Mouse (Mus musculus) limb, embryonic 11.5 days (tissue): ENCODE measurements around the gene Prss50. TPM values are rescaled to one million over a fixed set of nuclear protein-coding genes. Genes with fewer than 3 reads are reported as not detected.

Experiments used
- ATAC-seq: fragments of 200-750 bp; cut with Nextera tagmentation; 2 replicates; pipeline ENCODE4 v1.8.0; 2017; ENCODE audit warnings: low read depth; ENCODE audit not compliant: insufficient number of reproducible peaks, low FRiP score, low TSS enrichment
- DNase-seq: peaks from one replicate; pipeline ENCODE4 v3.0.0-alpha.2; 2015; ENCODE audit warnings: low spot score
- H3K27ac ChIP-seq: fragments of 300-500 bp; sonication (generic); replicated peaks from 2 replicates; pipeline ENCODE4 v1.5.1; 2014; ENCODE audit warnings: low read depth, mild to moderate bottlenecking, low read length
- H3K27me3 ChIP-seq: fragments of 300-500 bp; sonication (generic); 2 replicates; pipeline ENCODE4 v1.6.1; 2014; ENCODE audit warnings: mild to moderate bottlenecking, low read length, mixed read lengths; ENCODE audit not compliant: control insufficient read depth, insufficient read depth
- H3K36me3 ChIP-seq: fragments of 300-500 bp; sonication (generic); 2 replicates; pipeline ENCODE4 v1.6.1; 2014; ENCODE audit warnings: mild to moderate bottlenecking, low read length, moderate library complexity, mixed read lengths; ENCODE audit not compliant: control insufficient read depth, insufficient read depth
- H3K4me1 ChIP-seq: fragments of 300-500 bp; sonication (generic); 2 replicates; pipeline ENCODE4 v1.6.1; 2014; ENCODE audit warnings: low read length, mixed read lengths; ENCODE audit not compliant: control insufficient read depth, insufficient read depth
- H3K4me2 ChIP-seq: fragments of 300-500 bp; sonication (generic); 2 replicates; pipeline ENCODE4 v1.6.1; 2014; ENCODE audit warnings: low read depth, mild to moderate bottlenecking, moderate library complexity; ENCODE audit not compliant: severe bottlenecking
- H3K4me3 ChIP-seq: fragments of 300-500 bp; sonication (generic); 2 replicates; pipeline ENCODE4 v1.5.1; 2014; ENCODE audit warnings: low read depth, low read length
- H3K9ac ChIP-seq: fragments of 300-500 bp; sonication (generic); 2 replicates; pipeline ENCODE4 v1.6.1; 2014; ENCODE audit warnings: mild to moderate bottlenecking, low read length
- H3K9me3 ChIP-seq: fragments of 300-500 bp; sonication (generic); 2 replicates; pipeline ENCODE4 v1.6.1; 2016; ENCODE audit warnings: low read length; ENCODE audit not compliant: control insufficient read depth
- WGBS: fragments of 180-500 bp; shearing (Covaris S2); extraction: QIAGEN DNeasy Blood & Tissue Kit; methylation state at CpG from one replicate; pipeline ENCODE4 v1.1.7; 2014; 5-methylcytosine and 5-hydroxymethylcytosine counted together
- polyA plus RNA-seq: library from polyadenylated mRNA; unstranded; fragments of >200 nt; fragmentation: Nextera tagmentation; extraction: Ambion mirVana; gene quantifications from 2 replicates; pipeline ENCODE4 v1.2.1, GENCODE M21; 2014

Prss50 gene
- polyA plus RNA-seq, 1 experiment from 2014 or later, result 0.69 TPM

- no peaks in the 10 kb centered on the region for H3K9me3 ChIP-seq
- H3K4me3 ChIP-seq, result no peak overlapping the region
- H3K27me3 ChIP-seq, result 0 out of 2 replicates have a peak, but pooled peaks cover 11% of the 10 kb centered on the region
- ATAC-seq (no peak), DNase-seq (no peak)
- H3K27ac ChIP-seq, result no peak overlapping the region
- no peak overlapping the region for H3K9ac ChIP-seq
- 59% methylated on average over 4 of the region's 4 CpGs for WGBS
- H3K4me2 ChIP-seq, result no peak overlapping the region
- 0 out of 2 replicates have a peak, but pooled peaks cover 4% of the 10 kb centered on the region for H3K4me1 ChIP-seq
- H3K36me3 ChIP-seq, result no peaks in the 10 kb centered on the region
Measured at GRCm38 (mm10) chr9:110856920-110857319, 847 bp upstream of the Prss50 start.

GRCm38 (mm10) chr9:110858523-110858922 is 756 bp downstream of the Prss50 start:
- Histone ChIP-seq H3K27ac (no peak overlapping the region), H3K4me1 (0 out of 2 replicates have a peak, but pooled peaks cover 4% of the 10 kb centered on the region), H3K4me3 (no peak overlapping the region), H3K27me3 (0 out of 2 replicates have a peak, but pooled peaks cover 11% of the 10 kb centered on the region), H3K36me3 (no peaks in the 10 kb centered on the region), H3K9ac (no peak overlapping the region), H3K9me3 (no peaks in the 10 kb centered on the region), H3K4me2 (no peak overlapping the region)
- 24% methylated on average over 5 of the region's 5 CpGs for whole genome bisulfite sequencing
- DNase-seq (peak; percentile 36), ATAC-seq (0 out of 2 replicates have a peak, but pooled peaks have one; percentile 32)

- H3K9me3 ChIP-seq, result no peaks in the 10 kb centered on the region
- 82% methylated on average over 5 of the region's 5 CpGs for WGBS
Measured at GRCm38 (mm10) chr9:110858967-110859596, 1.3 kb downstream of the Prss50 start.

GRCm38 (mm10) chr9:110871030-110871429 is 13.3 kb downstream of the Prss50 start:
- Histone ChIP-seq H3K9ac (no peak overlapping the region), H3K36me3 (no peaks in the 10 kb centered on the region), H3K4me2 (no peak overlapping the region), H3K4me1 (peaks cover 20% of the 10 kb centered on the region), H3K4me3 (no peak overlapping the region), H3K27ac (no peak overlapping the region), H3K27me3 (peaks cover 18% of the 10 kb centered on the region), H3K9me3 (no peaks in the 10 kb centered on the region)
- 15% methylated on average over 7 of the region's 7 CpGs for WGBS
- no peak for ATAC-seq
- DNase-seq, result peak; percentile 76

More at GRCm38 (mm10) chr9:110858967-110859596, 1.3 kb downstream of the Prss50 start:
- ATAC-seq, result no peak
- H3K36me3 ChIP-seq, result no peaks in the 10 kb centered on the region
- no peak overlapping the region for H3K4me2 ChIP-seq
- no peak for DNase-seq
- no peak overlapping the region for H3K4me3 ChIP-seq
- H3K27ac ChIP-seq, result no peak overlapping the region
- no peak overlapping the region for H3K9ac ChIP-seq
- 0 out of 2 replicates have a peak, but pooled peaks cover 11% of the 10 kb centered on the region for H3K27me3 ChIP-seq
- H3K4me1 ChIP-seq, result 0 out of 2 replicates have a peak, but pooled peaks cover 4% of the 10 kb centered on the region

- peak; percentile 52; the same call in 1 of the 2 replicates for ATAC-seq
- Histone ChIP-seq H3K27ac (no peak overlapping the region), H3K27me3 (peaks cover 23% of the 10 kb centered on the region), H3K36me3 (no peaks in the 10 kb centered on the region), H3K4me2 (peak overlapping the region; percentile 58), H3K9ac (peak overlapping the region; percentile 37; the same call in 1 of the 2 replicates), H3K4me1 (peaks cover 20% of the 10 kb centered on the region), H3K9me3 (no peaks in the 10 kb centered on the region), H3K4me3 (0 out of 2 replicates have a peak overlapping the region, but pooled peaks have one; percentile 17)
- DNase-seq, result peak; percentile 48
- 8% methylated on average over 40 of the region's 40 CpGs for WGBS
Measured at GRCm38 (mm10) chr9:110873681-110874659, 16.2 kb downstream of the Prss50 start.

DNA sequence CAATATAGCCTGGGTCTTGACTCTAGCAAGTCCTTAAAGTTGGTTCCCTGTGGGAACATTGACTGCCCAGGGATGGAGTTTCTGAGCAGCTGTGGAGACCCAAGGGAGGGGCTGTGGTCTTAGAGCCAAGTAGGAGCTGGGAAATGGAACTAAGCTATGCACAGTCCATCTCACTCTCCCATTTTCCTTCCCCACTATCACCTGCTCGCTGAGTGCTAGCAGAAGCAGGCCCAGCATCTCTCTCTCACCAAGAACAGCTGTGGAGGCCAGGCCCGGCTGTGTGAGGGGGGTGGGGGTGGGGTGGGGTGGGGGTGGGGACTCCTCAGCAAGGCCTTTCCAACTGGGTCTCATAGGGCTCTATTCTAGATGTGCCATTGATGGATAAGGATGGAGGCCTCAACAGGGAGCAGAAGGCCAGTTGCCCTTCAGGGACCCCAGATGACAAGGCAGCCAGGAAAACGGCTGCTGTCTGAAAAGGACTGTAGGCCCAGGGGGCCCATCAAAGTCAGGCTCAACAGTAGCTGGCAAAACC is 17.0 kb downstream of the Prss50 start:
- no peaks in the 10 kb centered on the region for H3K9me3 ChIP-seq
- H3K9ac ChIP-seq, result no peak overlapping the region
- no peak overlapping the region for H3K4me2 ChIP-seq
- H3K4me3 ChIP-seq, result no peak overlapping the region
- H3K4me1 ChIP-seq, result peaks cover 22% of the 10 kb centered on the region
- no peak overlapping the region for H3K27ac ChIP-seq
- WGBS, result 13% methylated on average over 3 of the region's 3 CpGs
- DNase-seq (no peak), ATAC-seq (no peak)
- H3K27me3 ChIP-seq, result peaks cover 28% of the 10 kb centered on the region
- H3K36me3 ChIP-seq, result no peaks in the 10 kb centered on the region

DNA sequence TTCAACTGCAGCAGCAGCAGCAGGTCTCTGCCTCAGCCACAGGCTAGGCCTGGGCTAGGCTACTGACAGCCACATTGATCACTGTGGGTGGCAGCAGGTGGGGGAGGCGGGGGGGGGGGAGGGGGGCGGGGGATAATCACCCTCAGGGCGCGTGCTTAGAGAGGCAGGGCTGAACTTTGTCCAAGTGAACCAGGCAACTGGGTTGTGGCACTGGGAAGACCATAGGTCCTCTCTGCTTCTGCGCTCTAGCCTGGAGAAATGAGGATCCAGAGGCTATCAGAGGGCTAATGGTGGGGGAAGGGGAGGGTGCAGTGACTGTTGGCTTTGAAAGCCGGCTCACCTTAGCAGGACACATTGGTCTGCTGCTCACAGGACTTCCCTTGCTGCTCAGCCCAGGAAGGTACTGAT is 17.5 kb downstream of the Prss50 start:
- H3K9me3 ChIP-seq, result no peaks in the 10 kb centered on the region
- H3K27ac ChIP-seq, result no peak overlapping the region
- no peaks in the 10 kb centered on the region for H3K36me3 ChIP-seq
- no peak overlapping the region for H3K9ac ChIP-seq
- H3K4me1 ChIP-seq, result peaks cover 22% of the 10 kb centered on the region
- no peak overlapping the region for H3K4me2 ChIP-seq
- WGBS, result 16% methylated on average over 5 of the region's 6 CpGs
- peaks cover 32% of the 10 kb centered on the region for H3K27me3 ChIP-seq
- DNase-seq (no peak), ATAC-seq (no peak)
- no peak overlapping the region for H3K4me3 ChIP-seq

DNA sequence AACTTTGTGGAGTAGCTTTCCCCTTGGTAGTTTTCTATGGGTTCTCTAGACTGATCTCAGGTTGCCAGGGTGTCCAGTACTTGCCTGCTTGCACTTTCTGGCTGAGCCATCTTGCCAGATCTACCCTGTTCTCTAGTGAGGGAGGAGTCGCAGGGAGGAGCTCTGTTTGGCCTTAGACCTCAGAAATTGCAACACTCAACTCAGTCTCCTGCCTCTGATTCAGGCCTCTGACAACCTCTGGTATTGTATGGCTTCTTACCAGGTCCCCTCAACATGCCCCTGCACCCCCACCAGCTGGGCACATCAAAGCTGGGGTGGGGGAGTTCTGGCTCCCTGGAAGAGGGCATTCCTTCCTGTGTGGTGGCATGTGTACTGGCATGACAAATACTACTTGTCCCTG is 19.6 kb downstream of the Prss50 start:
- ATAC-seq, result no peak
- peaks cover 22% of the 10 kb centered on the region for H3K4me1 ChIP-seq
- H3K9ac ChIP-seq, result no peak overlapping the region
- H3K4me3 ChIP-seq, result no peak overlapping the region
- peaks cover 41% of the 10 kb centered on the region for H3K27me3 ChIP-seq
- no peaks in the 10 kb centered on the region for H3K36me3 ChIP-seq
- H3K4me2 ChIP-seq, result no peak overlapping the region
- 87% methylated on average over 1 of the region's 1 CpGs for WGBS
- H3K9me3 ChIP-seq, result no peaks in the 10 kb centered on the region
- no peak for DNase-seq
- H3K27ac ChIP-seq, result no peak overlapping the region
